Mouse (Mus musculus): ENCODE measurements around the gene Pgm2l1.

Gene Pgm2l1

DNA sequence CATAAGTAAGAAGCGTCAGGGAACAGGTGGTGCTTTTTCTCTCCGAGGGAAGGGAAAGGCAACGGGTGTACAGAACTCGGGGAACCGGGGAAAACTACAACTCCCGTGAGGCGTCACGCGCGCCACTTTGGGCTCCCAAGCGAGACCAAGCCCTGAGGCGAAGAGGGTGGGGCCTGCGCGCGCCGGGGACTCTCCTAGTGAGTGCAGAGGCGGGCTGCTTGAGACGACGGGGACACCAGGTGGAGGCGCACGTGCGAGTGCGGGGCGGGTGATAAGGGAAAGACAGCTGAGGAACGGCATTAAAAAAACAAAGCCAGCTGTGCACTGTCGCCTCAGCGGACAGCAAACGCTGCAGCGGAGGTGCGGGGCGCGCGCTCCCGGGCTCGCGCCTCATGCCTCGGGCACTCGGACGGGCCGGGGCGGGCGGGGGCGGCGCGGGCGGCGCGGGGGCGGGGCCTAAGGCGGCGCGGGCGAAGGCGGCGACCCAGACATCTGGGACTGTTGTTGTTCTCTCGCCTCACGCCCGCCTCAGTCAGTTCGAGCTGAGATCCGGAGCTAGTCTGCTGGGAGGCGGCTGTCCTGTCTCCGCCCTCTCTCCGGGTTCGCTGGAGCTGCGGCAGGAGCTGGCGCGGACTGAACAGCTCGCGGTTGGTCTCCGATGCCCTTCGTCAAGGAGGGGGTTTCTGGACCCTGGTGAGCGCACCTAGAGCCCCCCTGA, at the start of gene Pgm2l1:
TSS of gene Pgm2l1 (plus strand) at position 237 of the 718 bp plus-strand sequence.
- peak; percentile 96 to 99 for DNase-seq (ENCODE audit: inconsistent age in 2 of 2, low spot score in 1 of 2)

DNA sequence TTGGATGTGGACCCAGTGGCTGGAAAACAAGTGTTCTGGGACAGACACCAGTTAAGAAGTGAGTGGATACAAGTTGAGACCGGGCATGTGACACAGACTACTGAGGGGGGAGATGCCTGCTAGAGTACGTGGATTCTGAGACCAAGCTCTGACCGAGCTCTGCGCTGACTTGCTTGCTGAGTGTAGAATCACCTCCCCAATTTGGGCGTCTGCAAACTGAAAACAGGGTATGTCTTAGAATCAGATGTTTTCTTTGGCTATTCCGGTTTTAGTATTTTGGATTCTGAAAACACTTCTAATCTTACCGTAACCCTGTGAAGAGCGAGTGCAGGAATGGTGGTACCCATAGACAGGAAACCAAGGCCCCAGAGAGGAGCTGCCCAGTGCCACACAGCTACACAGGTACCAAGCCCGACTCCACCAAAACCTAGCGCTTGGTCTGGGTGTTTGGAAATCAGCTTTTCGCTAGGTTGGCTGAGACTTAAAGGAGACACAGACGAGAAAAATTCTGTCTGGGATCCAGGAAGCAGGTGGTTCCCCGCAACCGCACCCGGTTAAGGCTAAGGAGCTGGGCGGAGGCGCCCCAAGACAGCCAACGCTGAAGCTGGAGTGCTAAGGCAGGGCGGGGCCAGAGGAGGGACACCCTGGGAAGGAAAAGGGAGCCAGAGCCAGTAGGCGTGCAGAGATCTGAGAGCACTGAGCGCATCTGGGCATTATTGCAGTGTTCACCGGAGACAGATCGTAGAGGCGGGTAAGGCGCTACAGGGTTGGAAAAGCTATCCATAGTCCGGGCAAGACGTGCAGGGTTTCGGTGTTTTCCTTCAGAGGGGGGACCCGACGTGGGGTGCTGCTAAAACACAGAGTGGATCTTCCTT, 48.9 kb upstream of the Pgm2l1 start:
- peak; percentile 41 to 76 for DNase-seq (ENCODE audit: inconsistent age in 2 of 2, low spot score in 1 of 2)

GRCm38 (mm10) chr7:100178891-100179233, 48.3 kb upstream of the Pgm2l1 start:
- DNase-seq (ENCODE audit: inconsistent age in 2 of 2, low spot score in 1 of 2): no peak

DNA sequence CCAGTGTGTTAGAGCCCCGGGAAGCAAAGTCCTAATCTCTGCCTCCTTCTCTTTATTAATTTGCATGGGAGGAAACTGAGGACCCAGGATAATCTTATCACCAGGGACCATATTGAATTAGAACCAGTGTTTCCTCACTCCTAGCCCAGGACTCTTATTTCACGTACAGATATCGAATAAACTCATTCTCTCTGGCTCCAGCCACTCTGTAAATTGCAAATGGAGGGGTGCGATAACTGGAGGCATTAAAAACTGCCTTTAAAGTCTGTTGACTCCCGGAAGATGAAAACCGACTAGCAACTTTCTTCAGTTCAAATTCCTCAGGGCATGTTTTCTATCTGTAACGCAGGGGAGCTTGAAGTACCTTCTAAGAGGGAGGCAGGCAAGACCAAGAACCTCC, 47.8 kb upstream of the Pgm2l1 start:
- DNase-seq (ENCODE audit: inconsistent age in 2 of 2, low spot score in 1 of 2): no peak

DNA sequence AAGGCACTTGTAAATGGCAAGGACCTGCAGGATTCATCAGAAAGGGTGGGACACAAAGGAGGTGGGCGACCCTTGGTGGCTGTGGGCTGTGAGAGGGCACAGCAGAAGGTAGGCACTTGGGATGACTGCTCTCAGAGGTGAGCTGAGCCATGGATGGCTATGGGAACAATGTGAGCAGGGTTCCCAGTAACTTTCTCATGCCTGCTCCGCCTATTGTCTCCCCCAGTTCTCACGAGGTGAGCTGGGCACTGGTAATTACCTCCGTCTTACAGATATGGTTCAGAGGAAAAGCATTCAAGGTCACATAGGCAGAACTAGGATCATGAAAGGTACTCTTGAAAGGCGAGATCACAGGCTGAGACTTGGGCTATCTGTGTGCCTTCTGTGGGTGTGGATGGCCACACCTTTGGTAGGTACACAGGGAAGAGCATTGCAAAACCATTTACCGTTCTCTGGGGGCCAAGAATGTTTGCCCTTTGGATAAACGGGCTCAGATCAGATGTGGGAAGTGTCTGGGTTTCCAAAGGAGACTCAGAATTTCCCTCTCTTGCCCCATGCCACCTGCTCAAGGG, 47.3 kb upstream of the Pgm2l1 start:
- DNase-seq (ENCODE audit: inconsistent age in 2 of 2, low spot score in 1 of 2): no peak

GRCm38 (mm10) chr7:100181176-100181575, 46.0 kb upstream of the Pgm2l1 start:
- DNase-seq (ENCODE audit: inconsistent age in 2 of 2, low spot score in 1 of 2): no peak

GRCm38 (mm10) chr7:100181614-100182013, 45.6 kb upstream of the Pgm2l1 start:
- no peak for DNase-seq (ENCODE audit: inconsistent age in 2 of 2, low spot score in 1 of 2)

DNA sequence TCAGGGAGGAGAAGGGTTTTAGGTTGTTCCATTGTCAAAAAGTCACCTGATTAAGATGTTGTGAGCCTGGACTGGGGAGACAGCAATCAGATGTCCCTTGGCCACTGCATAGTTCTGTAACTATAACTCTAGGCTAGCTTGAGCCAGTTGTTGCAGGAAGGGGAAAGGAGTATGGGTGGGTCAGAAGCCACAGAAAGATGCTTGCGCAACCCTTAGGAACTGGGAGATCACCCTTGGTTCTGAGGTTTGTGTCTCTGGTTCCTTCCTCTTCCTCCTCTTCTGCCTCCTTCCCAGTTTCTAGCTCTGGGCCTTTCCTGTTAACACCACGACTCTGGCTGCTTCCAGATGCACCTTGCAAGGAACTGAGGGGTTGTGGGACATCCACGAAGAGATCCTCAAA, 44.8 kb upstream of the Pgm2l1 start:
- no peak for DNase-seq (ENCODE audit: inconsistent age in 2 of 2, low spot score in 1 of 2)

DNA sequence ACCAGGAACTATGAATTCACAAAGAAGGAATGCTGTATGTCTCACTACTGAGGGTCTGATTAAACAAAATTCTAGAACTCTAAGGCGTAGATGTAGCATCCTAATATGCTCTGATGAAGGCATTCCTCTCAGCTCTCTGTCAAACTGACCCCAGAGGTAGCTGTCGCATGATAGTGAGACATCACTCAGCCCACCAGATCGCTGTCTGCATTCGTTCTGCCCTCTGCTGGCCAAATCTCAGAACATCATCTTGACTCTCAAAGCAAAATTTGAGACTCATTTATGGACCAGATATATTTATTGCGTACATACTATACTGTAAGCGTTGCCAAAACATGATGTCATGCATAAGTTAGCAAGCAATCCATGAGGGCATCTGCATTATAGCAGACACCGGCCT, 39.6 kb upstream of the Pgm2l1 start:
- DNase-seq (ENCODE audit: inconsistent age in 2 of 2, low spot score in 1 of 2): peak; percentile 21 to 69

- DNase-seq (ENCODE audit: inconsistent age in 2 of 2, low spot score in 1 of 2): no peak
These were observed 37.0 kb upstream of the Pgm2l1 start for GRCm38 (mm10) chr7:100190167-100190566.

DNA sequence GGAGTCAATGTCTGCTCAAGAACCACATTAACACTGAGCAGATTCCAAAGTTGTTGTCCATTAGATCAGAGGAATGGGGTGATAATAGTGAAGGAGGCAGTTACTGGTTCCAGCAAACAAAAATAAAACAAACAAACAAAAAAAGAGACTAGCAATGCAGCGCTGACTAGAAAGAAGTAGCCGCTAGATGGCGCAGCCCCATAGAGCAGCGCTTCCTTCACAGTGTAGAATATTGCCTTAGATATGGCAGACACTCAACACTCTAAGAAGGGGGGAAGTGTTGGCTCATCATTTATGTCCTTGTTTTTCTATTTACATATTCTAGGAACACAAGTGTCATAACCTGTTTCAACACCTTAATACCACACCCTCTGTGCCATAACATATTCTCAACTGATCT, 36.4 kb upstream of the Pgm2l1 start:
- peak; percentile 31 to 75 for DNase-seq (ENCODE audit: inconsistent age in 2 of 2, low spot score in 1 of 2)

- no peak for DNase-seq (ENCODE audit: inconsistent age in 2 of 2, low spot score in 1 of 2)
These were observed 26.0 kb upstream of the Pgm2l1 start for GRCm38 (mm10) chr7:100201191-100201590.

DNA sequence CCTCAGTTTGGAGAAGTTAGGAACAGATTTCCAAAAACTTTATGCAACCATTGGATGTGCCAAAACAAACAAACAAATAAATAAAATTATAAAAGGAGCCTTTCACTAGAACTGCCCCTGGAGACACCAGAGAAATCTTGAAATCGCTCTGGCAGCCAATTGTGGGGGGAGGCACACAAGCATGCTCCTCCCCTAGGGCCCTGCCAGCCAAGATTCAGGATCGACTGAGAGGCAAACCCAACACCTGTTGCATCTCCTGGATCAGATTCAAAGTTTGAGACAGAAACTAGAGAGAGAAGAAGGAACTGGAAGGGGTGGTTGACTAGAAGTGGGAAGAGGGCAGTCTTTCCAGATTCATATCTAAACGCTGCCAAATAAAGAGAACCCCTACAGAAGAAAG, 23.6 kb upstream of the Pgm2l1 start:
- DNase-seq (ENCODE audit: inconsistent age in 2 of 2, low spot score in 1 of 2): no peak

DNA sequence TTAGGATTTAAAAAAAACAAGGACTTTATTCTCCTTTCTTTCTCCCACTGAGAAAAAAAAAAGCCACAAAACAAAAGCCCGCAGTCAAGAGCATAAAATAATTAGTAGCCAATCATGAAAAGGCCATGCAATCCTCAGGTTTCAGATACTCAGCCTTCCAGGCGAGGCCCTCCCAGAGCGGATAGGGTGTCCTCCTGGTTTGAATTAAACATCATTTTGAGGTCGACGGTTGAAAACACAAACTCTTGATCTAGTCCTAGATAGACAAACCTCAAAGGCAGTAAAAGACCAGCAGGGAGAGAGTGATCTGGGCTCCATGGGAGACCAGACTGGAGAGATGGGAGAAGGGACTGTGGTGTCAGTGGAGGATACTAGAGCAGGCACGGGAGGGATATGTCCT, 22.3 kb upstream of the Pgm2l1 start:
- DNase-seq (ENCODE audit: inconsistent age in 2 of 2, low spot score in 1 of 2): no peak

DNA sequence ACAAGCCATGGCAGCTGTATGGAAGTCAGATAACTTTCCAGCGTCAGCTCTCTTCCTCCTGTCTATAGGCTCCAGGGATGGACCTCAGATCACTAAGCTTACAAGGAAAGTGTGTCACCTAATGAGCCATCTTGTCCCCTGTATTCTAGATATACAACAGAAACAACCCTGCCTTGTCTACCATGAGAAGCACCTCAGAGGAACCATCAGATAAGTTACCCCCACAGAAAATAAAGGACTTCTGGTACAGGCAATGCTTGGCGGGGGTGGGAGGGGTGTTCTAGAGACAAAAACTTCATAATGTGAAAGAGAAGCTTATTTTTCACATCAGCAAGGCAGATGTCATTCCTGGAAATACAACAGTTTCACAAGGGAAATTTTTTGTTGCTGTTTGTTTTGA, 21.1 kb upstream of the Pgm2l1 start:
- no peak for DNase-seq (ENCODE audit: inconsistent age in 2 of 2, low spot score in 1 of 2)

GRCm38 (mm10) chr7:100207886-100208285, 19.3 kb upstream of the Pgm2l1 start:
- peak in 1 of 2 experiments; percentile 57 for DNase-seq (ENCODE audit: inconsistent age in 2 of 2, low spot score in 1 of 2)

DNA sequence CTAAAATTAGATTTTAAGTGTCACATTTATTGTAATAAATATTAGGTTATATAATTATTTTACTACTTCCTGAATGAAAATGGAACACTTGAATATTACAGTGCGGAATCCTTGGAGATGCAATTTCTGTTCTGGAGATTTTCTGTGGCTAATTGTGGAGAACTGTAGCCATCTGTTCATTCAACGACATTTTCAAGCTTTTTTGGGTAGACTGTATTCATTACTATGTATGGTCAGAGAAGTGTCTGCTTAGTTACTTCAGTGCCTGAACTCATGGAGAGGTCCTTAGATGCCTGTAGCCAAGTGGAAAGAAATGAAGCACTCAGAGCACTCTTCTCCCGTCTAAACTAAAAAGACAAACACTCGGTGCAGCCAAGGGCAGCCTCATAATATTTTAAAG, 12.9 kb upstream of the Pgm2l1 start:
- no peak for DNase-seq (ENCODE audit: inconsistent age in 2 of 2, low spot score in 1 of 2)

DNA sequence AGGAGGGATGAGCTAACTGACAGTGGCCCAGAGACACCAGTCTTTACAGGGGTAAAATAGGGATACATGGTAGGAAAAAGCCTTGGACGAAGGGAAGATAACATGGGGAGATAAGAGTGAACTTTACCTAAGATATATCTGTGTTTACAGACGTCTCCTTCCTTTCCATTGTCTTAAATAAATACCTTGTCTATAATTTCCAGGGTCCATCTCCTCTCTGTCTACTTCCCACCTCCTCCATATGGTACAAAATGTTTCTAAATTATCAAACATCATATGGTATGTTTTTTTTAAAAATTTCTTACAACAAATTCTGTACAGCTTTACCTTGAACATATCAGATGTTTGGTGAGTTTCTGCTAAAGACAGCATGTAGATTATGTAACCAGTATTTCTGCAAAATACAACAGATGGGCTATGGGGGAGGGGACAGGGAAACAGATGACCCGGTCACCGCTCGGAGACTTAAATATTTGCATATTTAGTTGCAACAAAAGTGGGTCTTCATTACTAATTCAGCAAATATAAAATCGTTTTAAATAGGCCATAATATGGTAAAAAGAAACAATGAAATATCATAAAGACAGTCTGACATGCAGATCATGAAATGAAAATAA, 12.0 kb upstream of the Pgm2l1 start:
- no peak for DNase-seq (ENCODE audit: inconsistent age in 2 of 2, low spot score in 1 of 2)

- DNase-seq (ENCODE audit: inconsistent age in 2 of 2, low spot score in 1 of 2): peak in 1 of 2 experiments; percentile 57
These were observed 11.2 kb upstream of the Pgm2l1 start for GRCm38 (mm10) chr7:100215976-100216375.

DNA sequence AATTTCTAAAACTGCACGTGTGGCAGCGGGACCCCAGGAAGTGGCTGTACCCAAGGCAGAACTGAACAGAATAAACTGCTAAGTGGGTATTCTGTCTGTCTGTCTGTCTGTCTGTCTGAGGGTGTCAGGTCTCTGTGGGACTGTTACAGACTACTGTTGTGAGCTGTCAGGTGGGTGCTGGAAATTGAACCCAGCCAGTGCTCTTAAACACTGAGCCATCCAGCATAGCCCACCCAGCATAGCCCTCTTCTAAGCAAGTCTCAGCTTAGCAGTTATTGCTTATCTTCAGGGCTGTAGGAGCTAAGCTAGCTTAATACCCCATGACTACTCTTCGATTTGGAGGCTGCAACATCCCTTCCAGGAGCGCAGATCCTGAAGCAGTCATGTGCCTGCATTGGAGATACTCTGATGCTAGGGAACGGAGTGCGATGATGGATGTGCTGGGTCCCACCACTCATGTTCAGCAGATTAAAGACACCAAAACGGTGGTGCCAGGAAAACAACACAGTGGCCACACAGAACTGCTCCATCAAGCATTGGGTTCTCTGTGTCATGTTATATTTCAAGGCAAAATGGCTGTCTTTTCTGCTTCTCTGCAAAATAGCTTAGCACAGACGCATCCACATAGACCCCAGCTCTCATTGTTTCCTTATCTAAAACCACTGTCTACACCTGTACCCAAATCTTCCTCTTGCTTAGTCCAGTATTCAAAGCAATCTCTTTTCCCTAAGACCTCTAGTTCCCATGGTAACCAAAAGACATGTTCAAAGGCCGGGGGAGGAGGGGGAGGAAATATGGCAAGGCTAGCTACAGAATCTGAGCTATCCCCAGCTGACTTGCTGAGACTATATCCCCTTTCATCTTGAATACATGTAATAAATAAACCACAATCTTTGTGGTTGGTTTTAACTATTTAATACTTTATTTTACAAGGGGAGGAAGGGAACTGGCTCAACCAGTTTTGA, 10.3 kb upstream of the Pgm2l1 start:
- no peak for DNase-seq (ENCODE audit: inconsistent age in 2 of 2, low spot score in 1 of 2)

Data from adrenal gland, adult (tissue).